Mouse (Mus musculus) lung, postnatal 0 days (tissue): ENCODE data around the gene Gm43738.

ENCODE experiments used
- CTCF ChIP-seq: IDR thresholded peaks from 2 replicates; pipeline ENCODE4 v1.5.1; 2016; ENCODE audit warnings: antibody characterized with exemption, mild to moderate bottlenecking
- EP300 ChIP-seq: IDR thresholded peaks from 2 replicates; pipeline ENCODE4 v1.6.1; 2016; ENCODE audit warnings: antibody characterized with exemption, mild to moderate bottlenecking, control low read depth

GRCm38 (mm10) chr3:89101812-89102494 is 1.1 kb upstream of the Gm43738 start, which contains the start of gene Fdps:
- TF ChIP-seq CTCF: peak; percentile 51
- TF ChIP-seq EP300: no peak
